Comparison of ENCODE assay signal across 8 mouse cellular contexts in genomic region chr10:19692988-19693387, GRCm38 (mm10). TPM values are rescaled to one million over a fixed set of nuclear protein-coding genes. Genes with fewer than 3 reads are reported as not detected.
DNase-seq lines count a peak whose midpoint lies in the region; ATAC-seq and TF ChIP-seq lines count a peak whose summit lies in the region.

No protein-coding gene starts in this region.

- WGBS in limb, embryonic 10.5 days = 66% methylated on average over 8 of the region's 8 CpGs
- 61% methylated on average over 8 of the region's 8 CpGs for WGBS in midbrain, embryonic 12.5 days

- no peaks in the 10 kb centered on the region for H3K4me1 ChIP-seq in embryonic fibroblast, embryonic 13.5 days (ENCODE audit: control insufficient read depth, insufficient read depth, low read length)
- H3K4me1 ChIP-seq in limb, embryonic 10.5 days = no peaks in the 10 kb centered on the region
- no peaks in the 10 kb centered on the region for H3K4me1 ChIP-seq in midbrain, embryonic 12.5 days

- no peak overlapping the region for H3K27ac ChIP-seq in embryonic fibroblast, embryonic 13.5 days (ENCODE audit: insufficient read depth, low read length)
- no peak overlapping the region for H3K27ac ChIP-seq in limb, embryonic 10.5 days
- no peak overlapping the region for H3K27ac ChIP-seq in midbrain, embryonic 12.5 days (replicated peaks)

- no peaks in the 10 kb centered on the region for H3K9me3 ChIP-seq in limb, embryonic 10.5 days (replicated peaks)
- no peaks in the 10 kb centered on the region for H3K9me3 ChIP-seq in midbrain, embryonic 12.5 days

- peak; percentile 62; the same call in 1 of the 2 replicates for TF ChIP-seq CTCF in embryonic fibroblast, embryonic 13.5 days (IDR thresholded peaks at IDR 0.05; ENCODE audit: borderline replicate concordance, insufficient read depth, low read length)

- no peak overlapping the region for H3K4me3 ChIP-seq in embryonic fibroblast, embryonic 13.5 days (ENCODE audit: insufficient read depth, low read length)
- H3K4me3 ChIP-seq in limb, embryonic 10.5 days = no peak overlapping the region
- H3K4me3 ChIP-seq in midbrain, embryonic 12.5 days = no peak overlapping the region

- H3K4me2 ChIP-seq in midbrain, embryonic 12.5 days (replicated peaks) = no peak overlapping the region

- intact Hi-C loops in heart, postnatal 25 days (cut with DNase I) = loop anchor here (2.0 to 5.0 kb wide), 4 partner anchors 71 to 452 kb away; partner anchors contain the start of gene Il22ra2

- ATAC-seq in midbrain, embryonic 12.5 days (ENCODE audit: low FRiP score, low read depth) = 0 out of 2 replicates have a peak, but pooled peaks have one; percentile 49

- no peaks in the 10 kb centered on the region for H3K27me3 ChIP-seq in limb, embryonic 10.5 days (ENCODE audit: low read depth, poor library complexity, severe bottlenecking)
- H3K27me3 ChIP-seq in midbrain, embryonic 12.5 days = no peaks in the 10 kb centered on the region
- no peaks in the 10 kb centered on the region for H3K27me3 ChIP-seq in splenic B cell, adult 2 months (ENCODE audit: control insufficient read depth, insufficient read depth, low read length, poor library complexity, severe bottlenecking)

- no peak overlapping the region for H3K9ac ChIP-seq in midbrain, embryonic 12.5 days (replicated peaks)

- H3K36me3 ChIP-seq in limb, embryonic 10.5 days = no peaks in the 10 kb centered on the region
- no peaks in the 10 kb centered on the region for H3K36me3 ChIP-seq in midbrain, embryonic 12.5 days
- no peaks in the 10 kb centered on the region for H3K36me3 ChIP-seq in splenic B cell, adult 2 months (ENCODE audit: control insufficient read depth, insufficient read depth, low read length, poor library complexity, severe bottlenecking)

- no peak for TF ChIP-seq POLR2A in embryonic fibroblast, embryonic 13.5 days (IDR thresholded peaks at IDR 0.05; ENCODE audit: low read depth, low read length)

- peak; percentile 56 to 59 for DNase-seq in heart, adult 18-20 months
- DNase-seq in heart, postnatal 25 days (ENCODE audit: low spot score) = no peak
- peak; percentile 58 for DNase-seq in R1 (ENCODE audit: low read depth, low spot score)
- peak; percentile 60 for DNase-seq in heart, postnatal 4 days
- DNase-seq in limb, embryonic 10.5 days (ENCODE audit: low spot score) = peak; percentile 51
- DNase-seq in splenic B cell, adult 2 months (ENCODE audit: low read depth, low spot score) = peak; percentile 89

RNA-seq across cellular contexts. Expression of gene Il20ra, which starts 19.4 kb away (rescaled TPM):
- under 1 TPM in 1 of 2 experiments, not detected in 1; 0.12 TPM for total RNA-seq in heart, adult 18-20 months (2021)
- total RNA-seq in heart, postnatal 25 days (2021) = not detected
- 2.6 and 2.9 TPM in 2 replicates for polyA plus RNA-seq in embryonic fibroblast, embryonic 13.5 days (2011; ENCODE audit: insufficient read length, low read depth, missing spikeins)
- not detected for total RNA-seq in heart, postnatal 4 days (2021)
- 0.06 and 0.20 TPM in 2 replicates for polyA plus RNA-seq in limb, embryonic 10.5 days (2016; fragmentation: Nextera tagmentation; extraction: Ambion mirVana)
- 0.10 TPM in 1 of 2 replicates, not detected in the other for polyA plus RNA-seq in midbrain, embryonic 12.5 days (2016; fragmentation: Nextera tagmentation; extraction: Ambion mirVana)
